Mouse (Mus musculus) forebrain, postnatal 0 days (tissue): ENCODE measurements around the gene Rimbp2. TPM values are rescaled to one million over a fixed set of nuclear protein-coding genes. Genes with fewer than 3 reads are reported as not detected.

Experiments
- ATAC-seq: fragments of 200-750 bp; cut with Nextera tagmentation; 2 replicates; pipeline ENCODE4 v1.8.0; 2017; ENCODE audit warnings: mild to moderate bottlenecking, moderate library complexity
- DNase-seq: peaks from one replicate; pipeline ENCODE4 v3.0.0-alpha.2; 2015
- H3K27ac ChIP-seq: fragments of 300-500 bp; sonication (generic); 2 replicates; pipeline ENCODE4 v1.5.1; 2014; ENCODE audit warnings: low read depth, mild to moderate bottlenecking, antibody characterized with exemption, low read length, moderate library complexity, mixed read lengths
- H3K27me3 ChIP-seq: fragments of 300-500 bp; sonication (generic); 2 replicates; pipeline ENCODE4 v1.6.1; 2014; ENCODE audit warnings: mild to moderate bottlenecking, low read length, mixed read lengths; ENCODE audit not compliant: insufficient read depth
- H3K36me3 ChIP-seq: fragments of 300-500 bp; sonication (generic); 2 replicates; pipeline ENCODE4 v1.6.1; 2014; ENCODE audit warnings: mild to moderate bottlenecking, moderate library complexity; ENCODE audit not compliant: insufficient read depth
- H3K4me1 ChIP-seq: fragments of 300-500 bp; sonication (generic); 2 replicates; pipeline ENCODE4 v1.6.1; 2014; ENCODE audit warnings: antibody characterized with exemption; ENCODE audit not compliant: insufficient read depth
- H3K4me2 ChIP-seq: fragments of 300-500 bp; sonication (generic); 2 replicates; pipeline ENCODE4 v1.6.1; 2014; ENCODE audit warnings: low read depth, mild to moderate bottlenecking, moderate library complexity
- H3K4me3 ChIP-seq: fragments of 300-500 bp; sonication (generic); 2 replicates; pipeline ENCODE4 v1.5.1; 2014; ENCODE audit warnings: low read depth, low read length, mixed read lengths
- H3K9ac ChIP-seq: fragments of 300-500 bp; sonication (generic); 2 replicates; pipeline ENCODE4 v1.6.1; 2014; ENCODE audit warnings: mild to moderate bottlenecking
- H3K9me3 ChIP-seq: fragments of 300-500 bp; sonication (generic); 2 replicates; pipeline ENCODE4 v1.6.1; 2016; ENCODE audit warnings: low read length
- CTCF ChIP-seq: sonication (generic); IDR thresholded peaks from 2 replicates; pipeline ENCODE4 v1.5.1; 2016; ENCODE audit warnings: antibody characterized with exemption, control low read depth, low read depth
- WGBS: fragments of 180-500 bp; shearing (Covaris S2); extraction: QIAGEN DNeasy Blood & Tissue Kit; methylation state at CpG from one replicate; pipeline ENCODE4 v1.1.7; 2014; 5-methylcytosine and 5-hydroxymethylcytosine counted together
- polyA plus RNA-seq: library from polyadenylated mRNA; unstranded; fragments of >200 nt; fragmentation: Nextera tagmentation; extraction: Ambion mirVana; gene quantifications from 2 replicates; pipeline ENCODE4 v1.2.1, GENCODE M21; 2015
- total RNA-seq: library from RNA; depleted of rRNA; stranded (reverse); fragments of >200 nt; gene quantifications from 2 replicates; pipeline ENCODE4 v1.2.3, GENCODE M21; 2014

Gene Rimbp2
- total and polyA plus RNA-seq, 2 experiments from 2014 or later = 4.6 to 25.6 TPM

GRCm38 (mm10) chr5:128879092-128879491, 74.2 kb downstream of the Rimbp2 start:
- WGBS = 36% methylated on average over 3 of the region's 3 CpGs
- H3K27me3 ChIP-seq = no peaks in the 10 kb centered on the region
- H3K36me3 ChIP-seq = no peaks in the 10 kb centered on the region
- no peaks in the 10 kb centered on the region for H3K9me3 ChIP-seq
- H3K27ac ChIP-seq = no peak overlapping the region
- no peak overlapping the region for H3K9ac ChIP-seq
- ATAC-seq (no peak), DNase-seq (no peak)
- H3K4me3 ChIP-seq = no peak overlapping the region
- no peak overlapping the region for H3K4me2 ChIP-seq
- 0 out of 2 replicates have a peak, but pooled peaks cover 9% of the 10 kb centered on the region for H3K4me1 ChIP-seq
- no peak for TF ChIP-seq CTCF

- Histone ChIP-seq H3K4me3 (no peak overlapping the region), H3K4me1 (0 out of 2 replicates have a peak, but pooled peaks cover 9% of the 10 kb centered on the region), H3K4me2 (0 out of 2 replicates have a peak overlapping the region, but pooled peaks have one; percentile 1), H3K9ac (no peak overlapping the region), H3K36me3 (no peaks in the 10 kb centered on the region), H3K27me3 (no peaks in the 10 kb centered on the region), H3K9me3 (no peaks in the 10 kb centered on the region), H3K27ac (peak overlapping the region; percentile 54)
- ATAC-seq (peak; percentile 97), DNase-seq (peak; percentile 89)
- WGBS = 8% methylated on average over 16 of the region's 16 CpGs
- TF ChIP-seq CTCF = no peak
Observed at GRCm38 (mm10) chr5:128877425-128878035, 75.8 kb downstream of the Rimbp2 start.

- H3K9ac ChIP-seq = no peak overlapping the region
- 68% methylated on average over 3 of the region's 3 CpGs for WGBS
- no peak overlapping the region for H3K4me3 ChIP-seq
- no peak for TF ChIP-seq CTCF
- H3K27me3 ChIP-seq = no peaks in the 10 kb centered on the region
- H3K4me2 ChIP-seq = no peak overlapping the region
- no peaks in the 10 kb centered on the region for H3K36me3 ChIP-seq
- ATAC-seq (no peak), DNase-seq (no peak)
- no peak overlapping the region for H3K27ac ChIP-seq
- no peaks in the 10 kb centered on the region for H3K9me3 ChIP-seq
- no peaks in the 10 kb centered on the region for H3K4me1 ChIP-seq
Observed at GRCm38 (mm10) chr5:128871706-128872105, 81.6 kb downstream of the Rimbp2 start.

GRCm38 (mm10) chr5:128866811-128867210, 86.5 kb downstream of the Rimbp2 start:
- Histone ChIP-seq H3K27ac (no peak overlapping the region), H3K9ac (no peak overlapping the region), H3K4me3 (no peak overlapping the region), H3K4me1 (no peaks in the 10 kb centered on the region), H3K9me3 (no peaks in the 10 kb centered on the region), H3K36me3 (no peaks in the 10 kb centered on the region), H3K4me2 (no peak overlapping the region), H3K27me3 (no peaks in the 10 kb centered on the region)
- ATAC-seq = no peak
- DNase-seq = peak; percentile 31
- WGBS = 58% methylated on average over 5 of the region's 5 CpGs
- TF ChIP-seq CTCF = no peak

GRCm38 (mm10) chr5:128866291-128866690, 87.0 kb downstream of the Rimbp2 start:
- DNase-seq (no peak), ATAC-seq (no peak)
- no peak for TF ChIP-seq CTCF
- no peak overlapping the region for H3K9ac ChIP-seq
- WGBS = 83% methylated on average over 5 of the region's 5 CpGs
- H3K36me3 ChIP-seq = no peaks in the 10 kb centered on the region
- H3K4me2 ChIP-seq = no peak overlapping the region
- no peak overlapping the region for H3K27ac ChIP-seq
- H3K9me3 ChIP-seq = no peaks in the 10 kb centered on the region
- H3K4me1 ChIP-seq = no peaks in the 10 kb centered on the region
- H3K4me3 ChIP-seq = no peak overlapping the region
- no peaks in the 10 kb centered on the region for H3K27me3 ChIP-seq

- no peak overlapping the region for H3K9ac ChIP-seq
- TF ChIP-seq CTCF = no peak
- ATAC-seq = no peak
- H3K4me2 ChIP-seq = no peak overlapping the region
- no peaks in the 10 kb centered on the region for H3K4me1 ChIP-seq
- H3K36me3 ChIP-seq = no peaks in the 10 kb centered on the region
- no peak overlapping the region for H3K4me3 ChIP-seq
- DNase-seq = no peak
- no peaks in the 10 kb centered on the region for H3K9me3 ChIP-seq
- H3K27ac ChIP-seq = no peak overlapping the region
- WGBS = 51% methylated on average over 6 of the region's 6 CpGs
- H3K27me3 ChIP-seq = no peaks in the 10 kb centered on the region
Observed at GRCm38 (mm10) chr5:128863497-128863896, 89.8 kb downstream of the Rimbp2 start.

GRCm38 (mm10) chr5:128860907-128861306, 92.4 kb downstream of the Rimbp2 start:
- ATAC-seq (peak; percentile 48; the same call in 1 of the 2 replicates), DNase-seq (no peak)
- Histone ChIP-seq H3K9ac (no peak overlapping the region), H3K27ac (no peak overlapping the region), H3K27me3 (no peaks in the 10 kb centered on the region), H3K4me3 (no peak overlapping the region), H3K4me2 (no peak overlapping the region), H3K4me1 (no peaks in the 10 kb centered on the region), H3K9me3 (no peaks in the 10 kb centered on the region), H3K36me3 (no peaks in the 10 kb centered on the region)
- TF ChIP-seq CTCF = no peak
- 83% methylated on average over 3 of the region's 3 CpGs for WGBS
